Mouse (Mus musculus): Measurements from ENCODE around the gene Mob3c.

Mob3c gene

DNA sequence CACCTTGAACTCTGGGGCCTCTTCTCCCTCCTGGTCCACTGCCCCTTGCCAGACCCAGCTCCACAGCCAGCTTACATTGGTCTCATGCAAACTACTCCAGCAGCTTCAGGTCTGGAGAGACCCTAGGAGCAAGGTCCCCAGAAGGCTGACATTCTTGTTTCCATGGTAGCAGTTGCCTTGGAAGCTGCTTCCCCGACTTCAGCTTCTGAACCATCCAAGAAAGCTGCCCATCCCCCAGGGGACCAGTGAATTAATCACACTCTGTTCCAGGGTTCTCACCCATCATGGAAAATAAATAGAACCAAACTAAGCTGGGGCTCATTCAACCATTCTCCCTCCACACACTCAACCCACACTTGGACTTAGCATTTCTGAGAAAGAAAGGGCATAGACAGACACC, 53.3 kb downstream of the Mob3c start:
- no peak for DNase-seq (ENCODE audit: low read depth)

DNA sequence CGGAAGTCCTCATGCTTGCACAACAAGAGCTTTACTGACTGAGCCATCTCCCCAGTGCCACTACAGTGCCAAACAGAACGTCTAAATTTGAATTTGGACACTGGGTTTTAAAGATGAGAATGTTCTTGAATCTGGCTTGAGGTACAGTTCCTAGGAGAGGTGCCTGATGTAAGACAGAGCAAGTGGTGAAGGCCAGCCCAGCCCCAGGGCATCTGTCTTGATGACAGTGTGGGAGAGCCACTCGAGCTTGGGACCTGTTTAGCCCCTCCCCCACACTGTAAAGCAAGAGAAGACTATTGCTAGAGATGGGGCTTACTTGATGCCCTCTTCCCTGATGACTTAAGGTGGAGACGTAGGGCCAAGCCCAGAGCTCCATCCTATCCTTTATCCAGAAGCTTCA, 54.3 kb downstream of the Mob3c start:
- DNase-seq (ENCODE audit: low read depth), result no peak

DNA sequence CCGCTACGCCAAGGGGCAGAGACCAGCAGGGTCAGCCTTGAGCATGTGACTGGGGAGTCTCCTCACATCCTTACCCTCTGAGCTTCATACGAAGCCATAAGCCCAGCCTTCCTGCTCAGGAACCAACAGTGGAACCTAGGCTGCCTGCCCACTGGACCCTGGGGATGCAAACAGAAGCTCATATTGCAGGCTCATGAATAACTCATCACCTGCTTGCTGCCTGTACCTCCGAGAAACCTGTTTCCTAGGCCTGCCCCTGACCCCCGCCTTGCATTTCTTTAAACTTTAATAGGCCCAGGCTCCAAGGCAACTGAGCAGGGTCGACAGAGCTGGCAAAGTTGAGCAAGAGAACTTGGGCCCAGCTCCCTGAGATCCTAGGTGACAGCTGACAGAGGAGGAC, 56.1 kb downstream of the Mob3c start, which contains the start of gene Kncn:
Kncn (plus strand) TSS at position 379 of the 400 bp plus-strand sequence.
- DNase-seq (ENCODE audit: low read depth), result no peak

Measured in NIH3T3 (cell line).